Mouse (Mus musculus) hindbrain, embryonic 14.5 days (tissue): ENCODE measurements around the gene Pax2. TPM values are rescaled to one million over a fixed set of nuclear protein-coding genes. Genes with fewer than 3 reads are reported as not detected.

ENCODE experiments used
- ATAC-seq: fragments of 200-750 bp; cut with Nextera tagmentation; 2 replicates; pipeline ENCODE4 v1.8.0; 2017; ENCODE audit warnings: moderate number of reproducible peaks, mild to moderate bottlenecking, moderate TSS enrichment, moderate library complexity; ENCODE audit not compliant: low FRiP score
- DNase-seq: peaks from one replicate; pipeline ENCODE4 v3.0.0-alpha.2; 2015; ENCODE audit warnings: low spot score
- H3K27ac ChIP-seq: fragments of 300-500 bp; sonication (generic); 2 replicates; pipeline ENCODE4 v1.5.1; 2014; ENCODE audit warnings: mild to moderate bottlenecking, moderate library complexity
- H3K27me3 ChIP-seq: fragments of 300-500 bp; sonication (generic); 2 replicates; pipeline ENCODE4 v1.6.1; 2014; ENCODE audit warnings: mild to moderate bottlenecking, low read length, mixed read lengths; ENCODE audit not compliant: control insufficient read depth, insufficient read depth
- H3K36me3 ChIP-seq: fragments of 300-500 bp; sonication (generic); replicated peaks from 2 replicates; pipeline ENCODE4 v1.6.1; 2014; ENCODE audit not compliant: control insufficient read depth, insufficient read depth
- H3K4me1 ChIP-seq: fragments of 300-500 bp; sonication (generic); replicated peaks from 2 replicates; pipeline ENCODE4 v1.6.1; 2014; ENCODE audit warnings: antibody characterized with exemption, low read length, mixed read lengths; ENCODE audit not compliant: control insufficient read depth, insufficient read depth
- H3K4me2 ChIP-seq: fragments of 300-500 bp; sonication (generic); replicated peaks from 2 replicates; pipeline ENCODE4 v1.6.1; 2014; ENCODE audit warnings: mild to moderate bottlenecking, moderate library complexity
- H3K4me3 ChIP-seq: fragments of 300-500 bp; sonication (generic); replicated peaks from 2 replicates; pipeline ENCODE4 v1.5.1; 2014; ENCODE audit warnings: mild to moderate bottlenecking, low read length
- H3K9ac ChIP-seq: fragments of 300-500 bp; sonication (generic); 2 replicates; pipeline ENCODE4 v1.6.1; 2014
- H3K9me3 ChIP-seq: fragments of 300-500 bp; sonication (generic); 2 replicates; pipeline ENCODE4 v1.6.1; 2016; ENCODE audit warnings: low read length; ENCODE audit not compliant: control insufficient read depth
- WGBS: fragments of 180-500 bp; shearing (Covaris S2); extraction: QIAGEN DNeasy Blood & Tissue Kit; methylation state at CpG from one replicate; pipeline ENCODE4 v1.1.7; 2014; 5-methylcytosine and 5-hydroxymethylcytosine counted together
- polyA plus RNA-seq: library from polyadenylated mRNA; unstranded; fragments of >200 nt; fragmentation: Nextera tagmentation; extraction: Ambion mirVana; gene quantifications from 2 replicates; pipeline ENCODE4 v1.2.1, GENCODE M21; 2014

The Pax2 gene
- polyA plus RNA-seq, 1 experiment from 2014 or later = 22.1 TPM

- H3K4me2 ChIP-seq = peak overlapping the region; percentile 47
- DNase-seq (no peak), ATAC-seq (no peak)
- peak overlapping the region; percentile 49 for H3K9ac ChIP-seq
- WGBS = under 1% methylated on average over 42 of the region's 42 CpGs
- no peaks in the 10 kb centered on the region for H3K9me3 ChIP-seq
- H3K27me3 ChIP-seq = peaks cover 99% of the 10 kb centered on the region
- H3K4me3 ChIP-seq = peak overlapping the region; percentile 26
- no peaks in the 10 kb centered on the region for H3K36me3 ChIP-seq
- peak overlapping the region; percentile 61 for H3K27ac ChIP-seq
- peaks cover 7% of the 10 kb centered on the region; the same call in 1 of the 2 replicates for H3K4me1 ChIP-seq
These were observed 9.3 kb upstream of the Pax2 start for GRCm38 (mm10) chr19:44746541-44747024.

- Histone ChIP-seq H3K4me1 (peaks cover 4% of the 10 kb centered on the region; the same call in 1 of the 2 replicates), H3K9ac (no peak overlapping the region; the same call in 1 of the 2 replicates), H3K4me2 (peak overlapping the region; percentile 47), H3K27ac (peak overlapping the region; percentile 87), H3K4me3 (peak overlapping the region; percentile 29), H3K9me3 (no peaks in the 10 kb centered on the region), H3K27me3 (peaks cover 99% of the 10 kb centered on the region), H3K36me3 (no peaks in the 10 kb centered on the region)
- ATAC-seq (no peak), DNase-seq (no peak)
- WGBS = 16% methylated on average over 4 of the region's 4 CpGs
These were observed 8.4 kb upstream of the Pax2 start for GRCm38 (mm10) chr19:44747471-44747870.

GRCm38 (mm10) chr19:44748271-44748670 is 7.6 kb upstream of the Pax2 start:
- Histone ChIP-seq H3K4me2 (peak overlapping the region; percentile 47), H3K9ac (peak overlapping the region; percentile 62), H3K4me3 (peak overlapping the region; percentile 29), H3K9me3 (no peaks in the 10 kb centered on the region), H3K4me1 (peaks cover 3% of the 10 kb centered on the region), H3K27me3 (peaks cover 99% of the 10 kb centered on the region), H3K36me3 (no peaks in the 10 kb centered on the region), H3K27ac (peak overlapping the region; percentile 87)
- WGBS = 2% methylated on average over 5 of the region's 5 CpGs
- DNase-seq (no peak), ATAC-seq (no peak)

- peaks cover 3% of the 10 kb centered on the region for H3K4me1 ChIP-seq
- no peaks in the 10 kb centered on the region for H3K9me3 ChIP-seq
- DNase-seq (no peak), ATAC-seq (no peak)
- peak overlapping the region; percentile 62 for H3K9ac ChIP-seq
- WGBS = under 1% methylated on average over 18 of the region's 18 CpGs
- H3K27me3 ChIP-seq = peaks cover 99% of the 10 kb centered on the region
- H3K36me3 ChIP-seq = no peaks in the 10 kb centered on the region
- peak overlapping the region; percentile 47 for H3K4me2 ChIP-seq
- peak overlapping the region; percentile 87 for H3K27ac ChIP-seq
- H3K4me3 ChIP-seq = peak overlapping the region; percentile 29
These were observed 6.5 kb upstream of the Pax2 start for GRCm38 (mm10) chr19:44749061-44749990.

- H3K4me2 ChIP-seq = peak overlapping the region; percentile 47
- WGBS = under 1% methylated on average over 41 of the region's 42 CpGs
- peak overlapping the region; percentile 29 for H3K4me3 ChIP-seq
- H3K36me3 ChIP-seq = no peaks in the 10 kb centered on the region
- no peaks in the 10 kb centered on the region for H3K9me3 ChIP-seq
- ATAC-seq = no peak
- peak overlapping the region; percentile 87 for H3K27ac ChIP-seq
- peaks cover 6% of the 10 kb centered on the region for H3K4me1 ChIP-seq
- H3K9ac ChIP-seq = peak overlapping the region; percentile 62
- DNase-seq = no peak
- H3K27me3 ChIP-seq = peaks cover 99% of the 10 kb centered on the region
These were observed 5.5 kb upstream of the Pax2 start for GRCm38 (mm10) chr19:44750051-44751041.

GRCm38 (mm10) chr19:44751042-44751441 is 4.8 kb upstream of the Pax2 start:
- Histone ChIP-seq H3K27me3 (peaks cover 99% of the 10 kb centered on the region), H3K36me3 (no peaks in the 10 kb centered on the region), H3K27ac (peak overlapping the region; percentile 87), H3K4me3 (peak overlapping the region; percentile 29), H3K9me3 (no peaks in the 10 kb centered on the region), H3K4me2 (peak overlapping the region; percentile 47), H3K9ac (peak overlapping the region; percentile 62; the same call in 1 of the 2 replicates), H3K4me1 (peaks cover 13% of the 10 kb centered on the region)
- WGBS = 2% methylated on average over 9 of the region's 9 CpGs
- ATAC-seq = no peak
- no peak for DNase-seq

- no peak overlapping the region; the same call in 1 of the 2 replicates for H3K9ac ChIP-seq
- DNase-seq = no peak
- no peaks in the 10 kb centered on the region for H3K36me3 ChIP-seq
- peaks cover 99% of the 10 kb centered on the region for H3K27me3 ChIP-seq
- peak overlapping the region; percentile 47 for H3K4me2 ChIP-seq
- no peak overlapping the region for H3K4me3 ChIP-seq
- WGBS = 3% methylated on average over 3 of the region's 3 CpGs
- ATAC-seq = no peak
- peaks cover 14% of the 10 kb centered on the region for H3K4me1 ChIP-seq
- no peaks in the 10 kb centered on the region for H3K9me3 ChIP-seq
- H3K27ac ChIP-seq = peak overlapping the region; percentile 74
These were observed 4.3 kb upstream of the Pax2 start for GRCm38 (mm10) chr19:44751551-44751950.

GRCm38 (mm10) chr19:44752056-44752940 is 3.5 kb upstream of the Pax2 start:
- 1% methylated on average over 31 of the region's 31 CpGs for WGBS
- peak overlapping the region; percentile 47 for H3K4me2 ChIP-seq
- H3K4me3 ChIP-seq = peak overlapping the region; percentile 5; the same call in 1 of the 2 replicates
- no peaks in the 10 kb centered on the region for H3K9me3 ChIP-seq
- peaks cover 99% of the 10 kb centered on the region for H3K27me3 ChIP-seq
- ATAC-seq (no peak), DNase-seq (no peak)
- H3K4me1 ChIP-seq = peaks cover 13% of the 10 kb centered on the region; the same call in 1 of the 2 replicates
- H3K36me3 ChIP-seq = no peaks in the 10 kb centered on the region
- H3K9ac ChIP-seq = no peak overlapping the region; the same call in 1 of the 2 replicates
- peak overlapping the region; percentile 74 for H3K27ac ChIP-seq
